Mouse (Mus musculus): ENCODE measurements around the gene Npy2r. TPM values are rescaled to one million over a fixed set of nuclear protein-coding genes. Genes with fewer than 3 reads are reported as not detected.

Npy2r gene
- total RNA-seq (2021) (not detected), polyA plus RNA-seq (2012; rRNA removed) (0.08 TPM in 1 of 2 replicates, not detected in the other)
- long read RNA-seq: 0 reads

DNA sequence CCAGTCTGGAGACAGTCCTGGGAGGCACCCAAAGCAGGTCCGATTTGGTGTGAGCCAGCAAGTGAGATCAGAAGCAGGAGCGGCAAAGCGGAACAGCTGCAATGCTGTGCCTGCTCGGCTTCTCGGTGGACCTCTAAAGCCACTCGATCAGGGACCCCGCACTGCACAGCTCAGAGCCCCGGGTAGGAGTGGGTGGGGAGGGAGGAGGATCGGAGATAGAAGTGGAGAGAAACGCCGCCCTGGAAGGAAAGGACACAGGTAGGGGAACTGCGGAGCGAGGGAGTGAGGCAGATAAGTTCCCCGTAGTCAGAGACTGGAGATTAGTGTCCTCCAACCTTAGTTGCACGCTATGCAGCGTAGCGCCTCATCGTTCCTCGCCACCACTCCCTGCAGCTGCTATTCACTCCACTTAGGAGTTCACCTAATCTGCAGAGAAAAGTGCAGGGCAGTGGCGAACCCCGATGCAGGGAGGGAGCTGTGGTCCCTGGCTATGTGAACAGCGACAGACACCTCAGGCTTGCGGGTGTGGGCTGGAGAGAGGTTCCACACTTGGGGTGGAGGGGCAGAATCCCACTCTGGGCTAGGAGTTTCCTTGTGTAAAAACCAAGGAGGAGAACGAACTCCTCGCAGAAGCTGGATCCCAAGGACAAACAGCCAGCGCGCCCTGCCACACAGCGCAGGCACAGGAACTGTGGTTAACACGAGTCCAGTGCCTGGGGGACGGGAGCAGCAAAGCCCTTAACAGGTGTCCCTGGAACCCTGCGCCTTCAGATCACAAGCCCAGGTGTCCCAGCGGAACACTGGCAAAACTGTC lies at the start of gene Npy2r:
Gene Npy2r (minus strand): TSS at position 177 of the 814 bp plus-strand sequence.
- H3K27me3 ChIP-seq (ENCODE audit: control insufficient read depth, insufficient read depth, low read length): no peaks in the 10 kb centered on the region
- no peak within 1 kb of the TSS for H3K9ac ChIP-seq (ENCODE audit: low read depth, low read length)
- intact Hi-C loops (cut with DNase I): no loop called here
- H3K79me2 ChIP-seq (replicated peaks; ENCODE audit: control insufficient read depth, insufficient read depth, low read length): no peaks in the 10 kb centered on the region
- TF ChIP-seq POLR2A (IDR thresholded peaks at IDR 0.05; ENCODE audit: insufficient read depth, low read depth, low read length) (no peak), EP300 (IDR thresholded peaks at IDR 0.05; ENCODE audit: insufficient read depth, low read depth, low read length) (no peak), CTCF (IDR thresholded peaks at IDR 0.05) (no peak)
- H3K4me1 ChIP-seq (ENCODE audit: control insufficient read depth, insufficient read depth, low read length): no peaks in the 10 kb centered on the region
- no peak within 1 kb of the TSS for H3K4me3 ChIP-seq
- under 1% methylated on average over 32 of the region's 32 CpGs for WGBS
- no peak for DNase-seq
- H3K36me3 ChIP-seq (ENCODE audit: control insufficient read depth, insufficient read depth, low read length): no peaks in the 10 kb centered on the region
- no peak within 1 kb of the TSS for H3K27ac ChIP-seq

DNA sequence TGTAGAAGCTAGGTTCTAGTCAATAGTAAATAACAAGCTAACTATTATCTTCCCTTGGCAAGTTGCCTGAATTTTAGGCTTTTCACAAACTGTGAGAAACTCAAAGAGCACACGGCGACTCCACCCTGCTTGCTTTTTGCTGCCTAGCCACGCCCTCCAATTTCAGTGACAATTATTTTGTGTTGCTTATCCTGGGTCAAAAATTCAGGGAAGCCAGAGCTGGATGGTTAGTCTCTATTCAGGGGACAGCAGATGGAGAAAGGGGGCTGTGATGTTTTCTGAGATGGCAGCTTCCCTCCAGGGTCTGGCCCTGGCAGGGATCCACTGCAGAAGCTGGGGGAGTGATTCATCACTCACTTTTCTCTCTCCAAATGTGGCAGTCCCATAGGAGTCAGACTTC lies 9.9 kb upstream of the Npy2r start:
- intact Hi-C loops (cut with DNase I): no loop called here
- no peaks in the 10 kb centered on the region for H3K36me3 ChIP-seq (ENCODE audit: control insufficient read depth, insufficient read depth, low read length)
- 61% methylated on average over 3 of the region's 3 CpGs for WGBS
- H3K27ac ChIP-seq: no peak overlapping the region
- no peaks in the 10 kb centered on the region for H3K27me3 ChIP-seq (ENCODE audit: control insufficient read depth, insufficient read depth, low read length)
- no peaks in the 10 kb centered on the region for H3K79me2 ChIP-seq (replicated peaks; ENCODE audit: control insufficient read depth, insufficient read depth, low read length)
- no peak for DNase-seq
- TF ChIP-seq POLR2A (IDR thresholded peaks at IDR 0.05; ENCODE audit: insufficient read depth, low read depth, low read length): no peak
- TF ChIP-seq EP300 (IDR thresholded peaks at IDR 0.05; ENCODE audit: insufficient read depth, low read depth, low read length): no peak
- no peak for TF ChIP-seq CTCF (IDR thresholded peaks at IDR 0.05)
- no peak overlapping the region for H3K4me3 ChIP-seq
- H3K9ac ChIP-seq (ENCODE audit: low read depth, low read length): no peak overlapping the region
- no peaks in the 10 kb centered on the region for H3K4me1 ChIP-seq (ENCODE audit: control insufficient read depth, insufficient read depth, low read length)

DNA sequence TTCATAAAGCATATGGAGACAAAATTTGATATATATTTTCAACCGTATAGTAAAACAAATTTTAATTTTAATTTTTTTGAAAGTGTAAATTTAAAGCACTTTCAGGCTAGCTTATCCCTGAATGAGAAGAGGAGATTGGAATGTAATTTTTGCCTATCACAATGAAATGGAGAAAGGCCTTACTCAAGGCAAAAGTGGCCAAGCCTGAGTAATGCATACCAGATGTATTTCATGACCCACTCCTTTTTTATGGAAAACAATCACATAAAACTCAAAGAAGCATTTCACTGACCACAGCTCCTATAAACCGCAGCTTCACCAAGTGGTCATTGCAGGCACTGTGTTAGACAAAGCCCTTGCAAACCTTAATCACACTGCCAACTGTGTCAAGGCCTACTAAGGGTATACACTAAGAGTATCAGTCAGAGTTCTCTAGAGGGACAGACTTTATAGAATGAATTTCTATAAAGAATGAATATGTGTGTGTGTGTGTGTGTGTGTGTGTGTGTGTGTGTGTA lies 8.5 kb upstream of the Npy2r start:
- 82% methylated on average over 2 of the region's 2 CpGs for WGBS
- intact Hi-C loops (cut with DNase I): no loop called here

DNA sequence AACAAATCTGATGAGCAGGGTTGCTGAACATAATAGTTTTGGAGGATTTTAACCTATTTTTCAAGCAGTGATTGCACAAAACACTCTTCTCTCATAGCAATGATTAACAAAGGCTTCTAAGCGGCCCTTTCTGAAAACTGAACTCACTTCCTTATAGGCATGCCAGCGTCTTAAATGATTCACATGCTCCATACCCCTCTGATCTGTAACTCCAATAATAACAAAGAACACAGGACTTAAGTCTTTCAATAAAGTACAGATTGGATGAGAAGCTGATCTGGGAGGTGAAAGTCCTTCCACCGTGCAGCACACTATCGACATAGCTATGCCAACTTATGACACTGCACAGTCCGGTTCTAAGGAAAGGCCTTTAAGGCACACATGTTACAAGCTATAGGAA lies 2.0 kb upstream of the Npy2r start:
- DNase-seq: no peak
- WGBS: 81% methylated on average over 5 of the region's 5 CpGs
- Histone ChIP-seq H3K4me3 (no peak overlapping the region), H3K9ac (ENCODE audit: low read depth, low read length) (no peak overlapping the region), H3K27me3 (ENCODE audit: control insufficient read depth, insufficient read depth, low read length) (no peaks in the 10 kb centered on the region), H3K4me1 (ENCODE audit: control insufficient read depth, insufficient read depth, low read length) (no peaks in the 10 kb centered on the region), H3K79me2 (replicated peaks; ENCODE audit: control insufficient read depth, insufficient read depth, low read length) (no peaks in the 10 kb centered on the region), H3K36me3 (ENCODE audit: control insufficient read depth, insufficient read depth, low read length) (no peaks in the 10 kb centered on the region), H3K27ac (no peak overlapping the region)
- intact Hi-C loops (cut with DNase I): no loop called here
- no peak for TF ChIP-seq EP300 (IDR thresholded peaks at IDR 0.05; ENCODE audit: insufficient read depth, low read depth, low read length)
- no peak for TF ChIP-seq POLR2A (IDR thresholded peaks at IDR 0.05; ENCODE audit: insufficient read depth, low read depth, low read length)
- no peak for TF ChIP-seq CTCF (IDR thresholded peaks at IDR 0.05)

More for the DNA sequence above, 8.5 kb upstream of the Npy2r start:
- H3K9ac ChIP-seq (ENCODE audit: low read depth, low read length): no peak overlapping the region
- TF ChIP-seq CTCF (IDR thresholded peaks at IDR 0.05) (no peak), EP300 (IDR thresholded peaks at IDR 0.05; ENCODE audit: insufficient read depth, low read depth, low read length) (no peak), POLR2A (IDR thresholded peaks at IDR 0.05; ENCODE audit: insufficient read depth, low read depth, low read length) (no peak)
- H3K27ac ChIP-seq: no peak overlapping the region
- no peaks in the 10 kb centered on the region for H3K36me3 ChIP-seq (ENCODE audit: control insufficient read depth, insufficient read depth, low read length)
- H3K27me3 ChIP-seq (ENCODE audit: control insufficient read depth, insufficient read depth, low read length): no peaks in the 10 kb centered on the region
- H3K79me2 ChIP-seq (replicated peaks; ENCODE audit: control insufficient read depth, insufficient read depth, low read length): no peaks in the 10 kb centered on the region
- H3K4me1 ChIP-seq (ENCODE audit: control insufficient read depth, insufficient read depth, low read length): no peaks in the 10 kb centered on the region
- no peak overlapping the region for H3K4me3 ChIP-seq
- DNase-seq: no peak

DNA sequence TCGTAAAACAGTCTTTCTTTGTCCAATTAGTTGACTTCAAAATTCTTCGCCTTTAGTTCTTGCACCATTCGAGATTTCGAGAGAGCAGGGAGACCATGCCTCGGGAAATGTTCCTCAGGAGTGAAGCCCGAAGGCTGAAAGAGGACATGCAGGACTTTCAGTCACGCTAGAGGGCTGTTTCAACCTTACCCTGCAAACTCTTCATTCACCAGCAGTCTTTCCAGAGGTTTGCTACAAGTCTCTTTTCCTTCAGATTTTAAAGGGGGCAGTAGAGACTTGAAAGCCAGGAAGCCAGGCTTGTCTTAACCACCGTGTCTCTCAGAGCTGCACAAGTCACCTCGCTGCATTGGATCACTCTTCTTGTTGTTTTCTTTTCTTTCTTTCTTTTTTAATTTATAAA lies 869 bp upstream of the Npy2r start:
- Histone ChIP-seq H3K4me3 (no peak overlapping the region), H3K4me1 (ENCODE audit: control insufficient read depth, insufficient read depth, low read length) (no peaks in the 10 kb centered on the region), H3K36me3 (ENCODE audit: control insufficient read depth, insufficient read depth, low read length) (no peaks in the 10 kb centered on the region), H3K9ac (ENCODE audit: low read depth, low read length) (no peak overlapping the region), H3K27me3 (ENCODE audit: control insufficient read depth, insufficient read depth, low read length) (no peaks in the 10 kb centered on the region), H3K79me2 (replicated peaks; ENCODE audit: control insufficient read depth, insufficient read depth, low read length) (no peaks in the 10 kb centered on the region), H3K27ac (no peak overlapping the region)
- DNase-seq: no peak
- intact Hi-C loops (cut with DNase I): no loop called here
- WGBS: 7% methylated on average over 9 of the region's 9 CpGs
- no peak for TF ChIP-seq EP300 (IDR thresholded peaks at IDR 0.05; ENCODE audit: insufficient read depth, low read depth, low read length)
- TF ChIP-seq POLR2A (IDR thresholded peaks at IDR 0.05; ENCODE audit: insufficient read depth, low read depth, low read length): no peak
- TF ChIP-seq CTCF (IDR thresholded peaks at IDR 0.05): no peak

DNA sequence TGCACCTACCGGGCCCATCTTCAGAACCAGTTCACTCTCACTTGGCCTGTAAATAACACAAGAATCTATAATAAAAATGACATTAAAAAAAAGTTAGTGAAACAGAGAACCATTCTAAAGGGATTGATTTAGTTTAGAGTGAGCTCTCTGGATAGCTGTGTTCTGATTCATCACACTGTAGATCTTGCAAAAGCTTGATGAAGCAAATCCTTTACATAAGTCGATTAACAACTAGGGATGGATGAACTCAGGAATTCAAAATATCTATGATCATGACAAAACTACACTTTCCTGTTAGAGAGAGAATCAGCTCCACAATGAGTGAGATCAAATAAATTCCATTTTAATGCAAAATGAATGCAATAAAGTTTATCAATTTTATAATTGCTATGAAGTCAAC lies 6.4 kb downstream of the Npy2r start:
- TF ChIP-seq EP300 (IDR thresholded peaks at IDR 0.05; ENCODE audit: insufficient read depth, low read depth, low read length): no peak
- TF ChIP-seq POLR2A (IDR thresholded peaks at IDR 0.05; ENCODE audit: insufficient read depth, low read depth, low read length): no peak
- no peak for TF ChIP-seq CTCF (IDR thresholded peaks at IDR 0.05)
- no peak for DNase-seq
- Histone ChIP-seq H3K79me2 (replicated peaks; ENCODE audit: control insufficient read depth, insufficient read depth, low read length) (no peaks in the 10 kb centered on the region), H3K27me3 (ENCODE audit: control insufficient read depth, insufficient read depth, low read length) (no peaks in the 10 kb centered on the region), H3K9ac (ENCODE audit: low read depth, low read length) (no peak overlapping the region), H3K36me3 (ENCODE audit: control insufficient read depth, insufficient read depth, low read length) (no peaks in the 10 kb centered on the region), H3K4me3 (no peak overlapping the region), H3K27ac (no peak overlapping the region), H3K4me1 (ENCODE audit: control insufficient read depth, insufficient read depth, low read length) (no peaks in the 10 kb centered on the region)
- intact Hi-C loops (cut with DNase I): no loop called here
- 76% methylated on average over 2 of the region's 2 CpGs for WGBS
